Mouse (Mus musculus) T-cell, adult 2 months (primary cell): Measurements from ENCODE around the gene Gse1.

ENCODE experiments used
- DNase-seq: peaks from one replicate; pipeline ENCODE4 v3.0.0; 2022; ENCODE audit warnings: low spot score

The Gse1 gene

DNA sequence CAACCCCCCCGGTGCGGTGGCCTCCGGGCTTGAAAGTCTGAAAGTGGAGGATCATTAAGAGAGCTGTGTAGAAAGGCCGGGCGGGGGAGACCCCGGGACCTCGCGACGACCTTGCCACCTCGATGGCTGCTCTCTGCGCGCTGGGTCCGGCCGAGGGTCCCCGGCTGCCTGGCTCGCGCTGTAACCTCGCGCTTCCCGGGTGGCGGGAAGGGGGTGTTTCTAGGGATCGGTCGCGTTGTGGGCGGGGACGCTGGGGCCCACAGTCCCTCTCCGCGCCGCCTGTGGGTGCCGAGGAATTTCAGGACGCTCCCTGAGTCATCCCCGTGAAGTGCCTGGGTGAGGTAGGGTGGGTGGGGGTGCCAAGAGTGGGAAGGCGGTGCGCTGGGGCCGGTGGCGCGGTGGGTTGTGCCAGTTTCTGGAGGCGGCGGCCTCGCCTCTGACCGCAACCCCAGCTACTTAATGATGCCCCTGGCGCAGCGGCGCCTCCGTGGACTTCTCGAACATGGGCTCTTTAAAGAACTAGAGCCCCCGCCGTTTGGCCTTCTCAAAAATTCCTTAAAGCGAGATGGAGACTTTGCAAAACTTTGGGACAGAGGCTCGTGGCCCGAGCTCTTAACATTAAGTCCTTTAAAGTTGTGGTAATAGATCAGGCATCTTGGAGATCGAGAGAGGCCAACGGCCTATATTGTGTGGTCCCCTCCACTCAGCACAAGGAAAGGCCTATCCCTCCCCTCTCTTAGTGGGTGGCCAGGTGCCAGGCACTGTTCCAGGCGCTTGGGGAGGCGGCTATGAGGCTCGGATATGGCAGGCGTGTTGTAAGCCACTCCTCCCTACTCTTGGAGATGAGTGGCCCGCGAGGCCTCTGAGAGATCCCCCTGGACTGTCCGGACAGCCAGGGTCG, 308.3 kb downstream of the Gse1 start:
- DNase-seq: peak; percentile 14

DNA sequence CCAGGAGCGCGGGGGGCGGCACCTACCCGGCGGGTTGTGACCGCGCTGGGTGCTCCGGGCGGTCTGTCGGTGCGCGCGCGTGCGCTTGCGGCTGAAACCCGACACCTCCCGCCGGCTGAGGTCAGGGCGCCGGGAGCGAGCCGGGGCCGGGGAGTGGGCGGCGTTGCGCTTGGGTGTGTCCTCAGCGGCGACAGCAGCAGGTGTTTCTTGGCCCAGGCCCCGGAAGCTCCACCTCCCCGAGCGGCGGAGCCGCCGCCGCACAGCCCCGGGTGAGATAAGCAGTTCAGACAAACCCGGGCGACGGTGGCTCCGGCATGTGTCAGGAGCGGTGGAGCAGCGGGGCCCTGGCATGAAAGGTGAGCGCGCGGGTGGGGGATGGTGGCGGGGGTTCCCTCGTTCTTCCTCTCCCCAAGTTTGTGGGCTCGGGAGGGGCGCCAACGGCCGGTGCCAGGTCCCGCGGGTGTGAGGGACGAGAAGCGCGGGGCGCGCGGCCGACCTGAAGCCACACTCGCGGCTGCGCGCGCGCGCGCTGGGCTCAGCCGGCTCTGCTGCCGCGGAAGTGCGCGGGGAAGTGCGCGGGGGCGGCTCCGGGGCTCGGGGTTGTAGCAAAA, 309.1 kb downstream of the Gse1 start:
- DNase-seq: peak; percentile 66

DNA sequence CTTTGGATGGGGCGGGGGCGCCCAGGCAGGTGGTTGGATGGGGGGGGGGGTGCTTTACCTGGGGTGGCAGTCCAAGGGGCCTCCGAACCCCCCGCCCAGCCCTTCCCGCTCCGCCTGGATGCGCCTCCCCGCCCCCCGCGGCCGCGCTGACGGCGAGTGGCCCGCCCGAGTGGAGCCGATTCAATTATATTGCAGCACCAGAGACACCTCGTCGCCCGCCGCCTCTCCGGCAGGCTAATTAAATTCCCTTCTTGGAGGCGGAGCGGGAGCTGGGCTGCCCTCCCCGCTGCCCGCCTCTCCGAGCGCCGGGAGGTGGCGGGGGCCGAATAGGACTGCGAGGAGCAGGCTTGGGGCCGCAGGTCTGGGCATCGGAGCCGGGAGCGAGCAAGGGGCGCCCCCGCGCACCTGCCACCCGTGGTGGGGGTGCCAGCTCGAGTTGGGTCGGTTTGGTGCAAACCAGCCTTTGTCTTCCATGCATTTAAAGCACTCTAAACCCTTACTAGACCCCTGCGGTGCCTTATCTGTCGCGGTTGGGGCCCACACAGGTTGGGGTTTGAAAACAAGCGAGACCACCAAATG, 309.7 kb downstream of the Gse1 start:
- no peak for DNase-seq

DNA sequence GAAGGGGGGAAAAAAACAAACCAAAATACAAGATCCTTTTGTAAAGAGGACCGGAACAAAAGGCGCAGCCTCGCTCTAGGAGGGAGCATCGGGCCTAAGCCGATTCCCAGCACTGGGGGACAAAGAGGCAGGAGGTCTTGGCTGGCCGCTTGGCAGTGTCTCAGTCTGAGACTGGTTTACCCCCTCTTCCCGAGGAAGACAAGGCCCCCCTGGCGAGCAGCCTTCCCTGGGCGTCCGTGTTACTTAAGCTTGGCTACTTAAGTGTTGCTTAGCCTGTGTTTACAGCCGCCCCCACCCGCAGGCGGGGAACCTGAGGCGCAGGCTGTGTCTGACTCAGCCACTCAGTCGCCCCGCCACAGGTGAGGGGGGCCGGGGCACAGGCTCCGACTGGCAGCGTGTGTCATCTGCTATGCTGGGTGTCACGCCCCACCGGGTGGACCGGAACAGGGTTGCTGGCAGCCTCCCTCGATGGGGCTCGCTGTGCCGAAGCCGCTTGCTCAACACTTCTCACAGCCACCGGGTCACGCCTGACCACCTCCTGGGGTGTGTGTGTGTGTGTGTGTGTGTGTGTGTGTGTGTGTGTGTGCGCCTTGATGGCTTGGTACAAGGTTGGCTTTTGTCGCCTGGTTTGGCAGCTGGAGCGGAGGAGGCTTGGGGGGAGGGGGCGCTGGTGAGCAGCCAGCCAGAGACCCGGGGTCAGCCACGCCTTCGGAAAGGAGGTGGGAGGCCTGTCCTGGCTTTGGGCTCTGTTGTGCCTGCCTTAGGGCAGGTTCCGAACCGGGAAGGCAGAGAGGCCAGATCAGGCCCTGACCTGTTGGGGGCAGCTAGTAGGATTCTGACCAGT, 310.4 kb downstream of the Gse1 start:
- DNase-seq: peak; percentile 92

DNA sequence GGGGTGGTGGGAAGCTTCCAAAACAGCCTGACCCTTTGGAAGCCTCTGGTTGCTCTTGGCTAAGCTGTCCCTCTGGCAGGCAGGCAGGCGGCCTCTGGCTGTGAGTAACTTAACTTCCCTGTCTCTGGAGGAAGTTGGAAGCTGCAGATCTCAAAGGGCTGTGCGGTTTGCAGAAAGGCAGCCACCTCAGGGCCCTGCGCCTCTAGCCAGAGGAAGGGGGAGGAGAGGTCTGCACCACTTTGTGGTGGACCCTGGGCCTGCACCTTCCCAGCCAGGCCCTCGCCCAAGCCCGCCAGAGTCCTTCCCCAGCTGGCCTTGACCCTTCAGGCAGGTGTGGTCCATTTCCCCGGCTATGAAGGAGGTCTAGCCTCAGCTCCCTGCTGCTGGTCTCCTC, 311.1 kb downstream of the Gse1 start:
- peak; percentile 39 for DNase-seq

DNA sequence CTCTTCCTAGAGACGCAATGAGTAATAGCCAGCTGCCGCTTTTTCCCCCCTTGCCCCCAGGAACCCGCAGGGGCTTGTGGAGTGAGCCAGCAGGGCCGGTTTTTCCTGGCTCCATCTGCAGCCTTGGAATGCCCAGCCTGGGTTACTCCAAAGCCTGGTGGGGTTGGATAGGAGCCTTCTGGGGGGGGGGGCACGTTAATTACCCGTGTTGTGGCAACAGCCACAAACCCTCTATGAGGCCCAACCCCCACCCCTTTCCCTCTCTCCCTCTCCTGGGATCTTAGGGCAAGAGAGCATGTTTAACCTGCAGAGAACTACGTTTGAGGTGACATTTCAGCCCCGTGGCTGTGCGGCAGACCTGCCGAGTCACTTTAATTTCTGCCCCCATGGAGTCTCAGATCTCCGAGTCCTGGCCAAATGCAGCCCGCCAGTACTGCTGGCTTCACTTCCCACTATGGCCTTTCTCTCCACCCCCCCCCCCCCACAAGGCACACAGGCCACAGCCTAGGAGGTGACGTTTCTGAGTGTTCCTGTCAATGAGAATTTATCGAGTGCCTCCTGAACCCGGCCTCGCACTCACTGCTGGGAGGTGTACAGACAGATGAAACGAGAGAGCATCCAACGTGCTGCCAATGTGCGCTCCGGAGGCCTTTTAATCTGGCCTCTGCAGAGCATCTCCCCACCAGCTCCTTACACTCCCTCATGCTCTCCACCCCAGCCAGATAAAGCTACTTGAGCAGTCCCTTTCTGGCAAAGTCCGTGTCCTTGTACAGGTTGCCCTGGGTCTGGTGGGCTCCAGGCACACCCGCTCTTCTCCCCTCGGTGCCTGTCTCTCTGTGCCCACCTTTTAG, 311.7 kb downstream of the Gse1 start:
- DNase-seq: no peak

DNA sequence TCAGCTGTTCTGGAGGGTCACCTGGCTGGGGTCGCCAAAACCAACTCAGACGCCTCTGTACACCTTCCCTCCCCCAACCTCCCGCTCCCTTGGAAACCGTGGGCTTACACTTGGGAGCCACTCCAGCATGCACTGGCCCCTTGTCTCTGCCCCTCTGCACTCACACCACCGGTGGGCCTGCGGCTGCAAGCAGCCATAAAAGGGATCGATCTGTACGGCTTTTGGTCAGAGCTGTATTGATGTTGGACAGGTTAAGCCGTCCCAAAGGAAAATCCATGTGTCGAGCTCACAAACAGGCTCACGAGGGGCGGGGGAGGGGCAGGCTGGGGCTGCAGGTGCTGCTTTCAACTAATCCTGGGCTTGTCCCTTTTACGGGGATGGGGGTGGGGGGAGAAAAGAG, 314.7 kb downstream of the Gse1 start:
- no peak for DNase-seq

DNA sequence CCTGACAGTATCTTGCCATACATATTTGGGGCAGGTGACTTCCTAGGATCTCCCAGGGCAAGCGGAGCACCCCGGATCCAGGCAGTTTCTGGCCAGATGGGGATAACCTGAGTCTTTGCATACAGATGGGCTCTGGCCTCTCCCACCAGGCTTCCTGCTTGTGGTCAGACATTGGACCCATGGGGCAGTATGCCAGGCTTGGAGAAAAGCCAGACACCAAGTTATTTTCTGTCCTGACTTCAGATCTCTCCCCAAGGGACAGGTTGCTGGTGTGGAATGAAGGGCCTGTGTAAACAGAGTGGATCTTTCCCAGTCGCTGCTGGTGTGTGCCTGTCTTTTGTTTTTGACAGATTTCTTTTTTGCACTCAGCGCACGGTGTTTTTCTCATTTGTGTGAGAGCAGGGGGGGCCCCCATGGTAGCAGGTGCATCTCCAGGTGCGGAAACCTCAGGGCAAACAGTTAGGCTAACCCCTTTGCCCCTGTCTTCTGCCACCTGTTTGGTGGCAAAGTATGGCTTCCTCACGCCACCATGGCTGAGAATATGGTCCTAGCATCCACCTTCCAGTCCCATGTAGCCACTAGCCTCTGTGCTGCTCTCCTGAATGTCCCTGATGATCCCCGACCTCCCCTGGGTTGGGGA, 315.3 kb downstream of the Gse1 start:
- peak; percentile 32 for DNase-seq

DNA sequence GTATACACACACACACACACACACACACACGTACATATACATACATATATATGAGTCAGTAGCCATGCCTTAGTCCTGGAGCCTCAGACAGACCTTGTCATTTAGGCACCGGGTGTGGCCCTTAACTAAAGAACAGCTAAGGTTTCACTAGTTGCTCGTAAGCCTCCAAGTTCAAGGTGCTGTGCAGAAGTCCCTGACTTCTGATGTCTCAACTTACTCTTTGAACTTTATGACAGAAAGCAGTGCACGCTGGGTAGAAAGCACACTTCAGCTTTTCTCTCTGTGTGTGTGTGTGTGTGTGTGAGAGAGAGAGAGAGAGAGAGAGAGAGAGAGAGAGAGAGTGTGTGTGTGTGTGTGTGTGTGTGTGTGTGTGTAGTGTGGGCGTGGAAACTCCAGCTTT, 315.9 kb downstream of the Gse1 start:
- DNase-seq: peak; percentile 69

DNA sequence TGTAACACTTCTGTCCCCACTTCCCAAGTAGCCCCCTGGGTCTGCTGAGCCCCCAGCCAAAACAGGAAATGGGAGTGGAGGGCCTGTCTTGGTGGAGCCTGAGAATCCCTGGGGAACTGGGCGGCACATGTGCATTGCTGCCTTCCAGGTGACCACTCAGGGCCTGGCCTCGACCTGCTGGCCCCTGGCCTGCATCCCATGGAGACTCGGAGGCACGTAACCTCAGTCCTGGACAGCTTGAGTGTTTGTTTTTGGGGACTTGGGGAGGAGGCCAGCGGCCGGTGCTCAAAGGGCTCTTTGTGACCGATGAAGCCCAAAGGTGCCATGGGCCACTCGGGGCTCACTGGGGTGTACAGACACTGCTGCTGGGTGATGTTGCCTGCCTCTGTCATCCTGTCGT, 319.3 kb downstream of the Gse1 start:
- DNase-seq: no peak

DNA sequence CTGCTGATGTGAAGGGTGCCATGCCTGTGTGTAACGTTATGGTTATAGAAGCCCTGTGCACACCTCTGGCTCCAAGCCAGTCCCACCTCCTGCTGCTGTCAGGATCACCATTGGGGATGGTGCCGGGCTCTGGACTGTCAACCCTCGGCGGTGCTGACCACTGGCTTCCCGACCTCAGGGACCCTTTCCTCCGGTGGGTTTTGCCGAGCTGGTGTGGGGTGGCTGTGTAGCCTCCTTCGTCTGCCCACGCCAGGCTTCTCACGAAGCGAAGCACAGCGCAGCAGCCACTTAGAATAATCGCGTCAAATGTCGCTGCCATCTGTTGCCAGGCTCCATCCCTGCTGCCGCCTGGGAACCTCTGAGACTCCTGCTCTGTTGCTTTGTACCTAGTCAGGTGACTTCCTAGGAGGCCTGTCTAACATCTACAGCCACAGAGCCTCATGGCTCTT, 320.1 kb downstream of the Gse1 start:
- DNase-seq: no peak

DNA sequence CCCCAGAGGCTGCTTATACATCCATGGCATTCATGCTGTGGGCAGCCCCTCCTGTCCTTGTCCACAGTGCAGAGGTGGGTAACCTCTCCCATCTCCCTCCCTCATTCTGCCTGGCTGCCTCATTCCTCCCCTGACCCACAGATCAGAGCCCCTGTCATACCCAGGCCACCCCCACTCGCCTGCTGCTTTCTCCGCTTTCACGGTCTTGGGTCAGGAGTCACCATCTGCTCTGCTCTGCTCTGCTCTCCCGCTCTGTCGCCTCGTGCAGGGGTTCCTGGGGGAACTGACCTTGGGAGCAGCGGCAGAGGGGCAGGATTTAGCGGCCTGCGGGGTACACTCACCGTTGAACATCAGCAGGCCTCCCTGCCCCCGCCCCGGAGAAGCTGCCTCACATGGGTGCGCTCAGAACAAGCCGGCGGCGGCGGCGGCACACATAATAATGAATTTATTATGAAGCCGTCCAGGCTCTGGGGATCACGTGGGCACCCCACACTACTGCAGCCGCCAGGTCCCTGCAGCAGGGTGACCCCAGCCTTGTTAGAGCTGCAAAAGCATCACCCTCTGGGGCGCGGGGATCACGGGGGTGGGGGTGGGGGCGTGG, 321.2 kb downstream of the Gse1 start:
- DNase-seq: no peak

DNA sequence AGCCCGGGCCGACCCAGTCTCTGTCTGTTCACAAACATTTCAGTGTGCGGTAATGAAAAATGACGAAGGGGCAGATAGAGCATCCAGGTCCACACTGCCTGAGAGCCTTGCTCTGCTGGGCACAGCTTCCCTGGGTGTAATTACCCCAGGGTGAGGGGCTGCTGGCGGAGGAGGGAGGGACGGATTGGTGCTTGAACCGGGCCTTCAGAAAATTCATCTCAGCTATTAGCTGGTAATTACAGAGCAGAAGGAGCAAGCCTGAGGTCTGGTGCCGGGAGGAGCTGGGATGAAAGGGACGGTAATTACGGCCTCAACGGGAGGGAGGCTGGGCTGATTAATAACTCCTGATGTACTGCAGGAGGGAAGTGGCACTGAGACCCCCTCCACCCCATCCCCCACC, 321.7 kb downstream of the Gse1 start:
- DNase-seq: no peak

DNA sequence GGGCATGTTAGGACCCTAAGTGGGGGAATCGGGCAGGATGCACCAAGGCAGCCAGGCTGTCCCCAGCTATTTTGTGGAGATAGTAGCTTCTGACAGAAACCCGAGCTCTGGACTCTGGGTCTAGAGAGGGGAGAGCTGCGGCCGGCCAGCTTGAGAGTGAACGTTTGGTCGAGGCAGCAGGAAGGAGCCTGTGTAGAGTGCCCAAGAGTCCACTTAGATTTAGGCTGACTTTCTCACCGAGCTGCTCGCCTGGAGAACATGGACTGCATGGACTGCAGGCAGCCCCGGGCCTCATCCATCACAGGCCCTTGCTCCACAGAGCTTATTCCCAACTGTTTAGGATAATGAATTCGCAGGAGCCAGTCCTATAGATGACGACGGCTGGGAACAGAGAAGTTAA, 322.2 kb downstream of the Gse1 start:
- no peak for DNase-seq

DNA sequence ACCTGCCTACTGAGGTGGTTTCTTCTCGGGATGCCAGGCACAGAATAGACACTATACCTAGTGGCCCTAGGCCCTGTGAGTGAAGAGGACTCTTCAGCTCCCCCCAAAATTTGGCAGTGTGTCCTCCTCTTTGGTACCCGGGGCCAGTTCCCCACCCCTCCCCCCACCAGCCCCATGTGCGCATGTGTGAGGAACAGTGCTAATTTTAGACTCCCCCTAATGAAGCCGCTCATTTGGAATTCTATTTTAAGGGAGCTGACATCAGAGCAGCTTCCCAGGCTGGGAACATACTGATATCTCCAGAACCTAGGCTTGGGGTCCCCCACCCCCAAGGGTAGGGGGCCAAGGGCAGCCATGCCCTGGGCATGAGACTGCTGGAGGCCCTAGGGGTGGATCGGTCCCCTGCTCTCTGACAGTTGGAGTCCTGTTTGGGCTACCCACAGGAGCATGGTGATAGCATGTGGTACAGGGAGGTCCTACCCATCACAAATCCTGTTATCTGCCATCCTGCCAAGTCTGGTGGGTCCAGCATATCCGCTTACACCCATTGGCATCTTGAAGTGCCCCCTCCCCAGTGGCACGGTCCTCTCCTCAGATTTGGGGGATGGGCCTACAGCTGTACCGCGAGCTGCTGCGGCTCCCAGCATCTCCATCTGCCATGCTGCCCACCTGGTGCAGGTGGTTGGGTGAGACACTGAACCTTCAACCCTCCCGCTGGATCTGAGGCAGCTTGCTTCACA, 322.9 kb downstream of the Gse1 start:
- DNase-seq: no peak

DNA sequence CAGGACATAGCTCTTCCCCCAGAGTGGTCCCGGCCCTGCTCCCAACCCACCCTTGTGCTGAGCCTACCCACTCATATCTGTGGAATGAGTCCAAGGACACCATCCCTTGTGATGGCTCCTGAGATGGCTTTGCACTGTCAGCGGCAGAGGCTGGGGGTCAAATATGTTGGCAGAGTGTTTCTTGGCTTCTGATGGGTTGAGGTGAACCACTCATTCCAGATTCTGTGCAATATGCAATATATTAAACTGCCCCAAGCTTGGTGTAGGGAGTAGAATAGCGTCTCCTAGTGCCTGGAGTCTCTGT, 323.4 kb downstream of the Gse1 start:
- DNase-seq: no peak

DNA sequence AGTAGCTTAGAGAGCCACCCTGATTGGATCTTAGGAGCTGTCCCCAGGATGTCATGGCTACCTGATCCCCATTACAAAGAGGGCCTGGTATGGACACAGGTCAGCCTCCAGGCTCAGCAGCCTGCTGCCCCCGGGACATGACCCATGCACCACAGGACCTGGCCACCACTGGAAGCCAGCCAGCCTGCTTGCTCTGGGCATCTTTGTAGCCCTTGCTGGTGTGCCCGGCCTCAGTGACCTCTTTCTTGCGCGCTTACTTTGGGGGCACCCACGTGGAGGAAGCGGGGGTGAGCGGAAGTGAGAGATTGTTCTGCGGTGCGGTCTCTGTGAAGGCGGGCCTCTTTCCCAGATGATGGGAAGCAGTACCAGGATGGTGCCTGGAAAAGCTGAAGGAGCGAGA, 324.3 kb downstream of the Gse1 start:
- no peak for DNase-seq

DNA sequence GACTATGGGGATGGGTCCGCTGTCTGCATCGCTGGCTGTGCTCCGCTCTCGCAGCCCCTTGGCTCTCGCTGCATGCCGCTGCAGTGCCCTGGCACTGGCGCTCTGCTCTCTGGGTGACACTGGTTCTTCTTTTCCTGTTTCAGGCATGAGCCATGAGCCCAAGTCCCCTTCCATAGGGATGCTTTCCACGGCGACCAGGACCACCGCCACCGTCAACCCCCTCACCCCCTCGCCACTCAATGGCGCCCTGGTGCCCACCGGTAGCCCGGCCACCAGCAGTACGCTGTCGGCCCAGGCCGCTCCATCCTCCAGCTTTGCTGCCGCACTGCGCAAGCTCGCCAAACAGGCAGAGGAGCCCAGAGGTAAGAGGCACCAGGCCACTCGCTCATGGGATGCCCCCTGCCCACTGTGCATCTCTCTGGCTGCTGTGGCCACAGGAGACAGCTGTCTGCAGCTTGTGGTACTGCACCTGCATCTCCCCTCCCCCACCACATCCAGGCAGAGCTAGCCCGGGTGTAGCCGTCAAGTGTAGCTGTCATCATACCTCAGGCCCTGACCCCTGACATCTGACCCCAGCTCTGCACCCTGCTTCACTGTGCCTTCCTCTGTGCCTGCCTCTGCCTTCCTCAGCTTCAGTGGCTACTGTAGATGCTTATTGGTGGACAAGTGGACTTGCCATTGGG, 325.3 kb downstream of the Gse1 start:
- DNase-seq: no peak

DNA sequence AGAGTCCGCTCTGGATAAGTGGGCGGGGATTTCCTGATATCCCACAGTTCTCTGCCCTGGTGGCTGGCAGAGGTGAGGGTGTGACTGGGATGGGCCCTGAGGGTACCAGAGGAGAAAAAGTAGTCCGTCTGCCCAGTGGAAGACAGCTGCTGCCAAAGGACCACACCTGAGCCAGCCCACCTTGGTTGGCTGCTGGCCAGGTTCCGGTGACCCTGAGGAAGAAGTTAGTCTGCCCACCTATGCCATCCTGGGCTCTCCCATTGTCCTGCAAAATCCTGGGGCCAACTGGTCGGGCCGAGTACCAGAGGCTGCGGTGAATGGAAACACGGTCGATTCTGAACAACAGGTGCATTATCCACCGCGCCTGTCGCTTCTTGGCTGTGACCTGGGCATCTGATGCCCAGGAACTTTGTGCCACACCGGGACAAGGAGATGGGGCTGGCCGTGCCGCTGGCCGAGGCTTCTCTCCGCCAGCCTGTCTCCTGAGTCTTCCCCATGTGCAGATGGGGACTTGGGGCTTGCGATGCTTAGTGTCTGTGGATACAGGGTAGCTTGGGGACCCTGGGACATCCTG, 326.3 kb downstream of the Gse1 start:
- no peak for DNase-seq
